Mouse (Mus musculus) heart, embryonic 10.5 days (tissue): Measurements from ENCODE around the gene Tex38. TPM values are rescaled to one million over a fixed set of nuclear protein-coding genes. Genes with fewer than 3 reads are reported as not detected.

Source experiments
- polyA plus RNA-seq: library from polyadenylated mRNA; unstranded; fragments of >200 nt; fragmentation: Nextera tagmentation; extraction: Ambion mirVana; gene quantifications from 2 replicates; pipeline ENCODE4 v1.2.1, GENCODE M21; 2016

Tex38 gene
- polyA plus RNA-seq, 1 experiment from 2014 or later = 0.62 TPM

Other genes with a start within 250 kb of the Tex38 start
- not detected in 2 replicates for gene Cyp4a31, start 217.4 kb downstream of the Tex38 start, polyA plus RNA-seq
- not detected in 2 replicates for gene Cyp4a32, start 180.0 kb downstream of the Tex38 start, polyA plus RNA-seq
- 0.60 and 0.62 TPM in 2 replicates for gene Cyp4b1, start 133.3 kb downstream of the Tex38 start, polyA plus RNA-seq
- 33.2 and 34.4 TPM in 2 replicates for gene Efcab14, start 43.3 kb downstream of the Tex38 start, polyA plus RNA-seq
- 60.0 and 67.2 TPM in 2 replicates for gene Atpaf1, start 3.8 kb upstream of the Tex38 start, polyA plus RNA-seq
- 5.9 and 9.8 TPM in 2 replicates for gene Mob3c, start 47.1 kb upstream of the Tex38 start, polyA plus RNA-seq
- gene Mknk1, start 58.2 kb upstream of the Tex38 start, polyA plus RNA-seq = 22.7 and 23.0 TPM in 2 replicates
- not detected in 2 replicates for gene Kncn, start 103.4 kb upstream of the Tex38 start, polyA plus RNA-seq
- gene 6430628N08Rik, start 109.6 kb upstream of the Tex38 start, polyA plus RNA-seq = not detected in 2 replicates
- not detected in 2 replicates for gene Dmbx1, start 158.9 kb upstream of the Tex38 start, polyA plus RNA-seq
- 1.3 and 1.7 TPM in 2 replicates for gene Faah, start 236.9 kb upstream of the Tex38 start, polyA plus RNA-seq